Mouse (Mus musculus): ENCODE measurements around the gene Ttc8. TPM values are rescaled to one million over a fixed set of nuclear protein-coding genes. Genes with fewer than 3 reads are reported as not detected.

Gene Ttc8
- total and polyA plus RNA-seq, 3 experiments: not detected

- no peak for DNase-seq (ENCODE audit: low read depth, low spot score)
- peaks cover 0 to 11% of the 10 kb centered on the region in 2 experiments; a peak in 2 of 4 replicates for H3K36me3 ChIP-seq (ENCODE audit: control insufficient read depth in 1 of 2, insufficient read depth in 2 of 2, low read length in 2 of 2)
- peaks cover 9 to 15% of the 10 kb centered on the region in 2 experiments; a peak in 3 of 4 replicates for H3K4me1 ChIP-seq (ENCODE audit: control insufficient read depth in 1 of 2, insufficient read depth in 2 of 2, low read length in 2 of 2)
- H3K4me3 ChIP-seq (ENCODE audit: control insufficient read depth in 1 of 2, insufficient read depth in 1 of 2, low read depth in 2 of 2, low read length in 2 of 2): no peak overlapping the region
- H3K27me3 ChIP-seq (ENCODE audit: control insufficient read depth in 1 of 2, insufficient read depth in 2 of 2, low read length in 2 of 2): peaks cover 0 to 2% of the 10 kb centered on the region in 2 experiments; a peak in 1 of 4 replicates
- H3K9ac ChIP-seq (ENCODE audit: control insufficient read depth, low read depth, low read length, poor library complexity, severe bottlenecking): no peak overlapping the region
- no peak for TF ChIP-seq UBTF (IDR thresholded peaks at IDR 0.05; ENCODE audit: borderline replicate concordance, insufficient read depth, low read depth, low read length)
- TF ChIP-seq MXI1 (IDR thresholded peaks at IDR 0.05; ENCODE audit: low read depth, low read length): no peak
- TF ChIP-seq SMC3 (IDR thresholded peaks at IDR 0.05; ENCODE audit: low read depth, low read length): no peak
- TF ChIP-seq GABPA (IDR thresholded peaks at IDR 0.05; ENCODE audit: low read depth, low read length): no peak
- no peak for TF ChIP-seq CTCF (IDR thresholded peaks at IDR 0.05 in 2 of 3, conservative IDR thresholded peaks at IDR 0.05 in 1 of 3; ENCODE audit: control insufficient read depth in 1 of 3, insufficient read depth in 1 of 3, low read depth in 2 of 3, low read length in 3 of 3, poor library complexity in 1 of 3, severe bottlenecking in 1 of 3)
- no peak for TF ChIP-seq BHLHE40 (IDR thresholded peaks at IDR 0.05; ENCODE audit: borderline replicate concordance, low read depth, low read length)
- no peak for TF ChIP-seq RAD21 (IDR thresholded peaks at IDR 0.05; ENCODE audit: low read depth, low read length)
- TF ChIP-seq GATA1 (IDR thresholded peaks at IDR 0.05; ENCODE audit: low read depth, low read length): no peak
- TF ChIP-seq NELFE (IDR thresholded peaks at IDR 0.05; ENCODE audit: low read depth, low read length): no peak
- TF ChIP-seq KAT2A (conservative IDR thresholded peaks at IDR 0.05; ENCODE audit: low read depth, low read length): no peak
- TF ChIP-seq MAZ (IDR thresholded peaks at IDR 0.05; ENCODE audit: low read depth, low read length): no peak
- no peaks in the 10 kb centered on the region for H3K9me3 ChIP-seq (replicated peaks; ENCODE audit: insufficient read depth, low read length)
- no peak overlapping the region for H3K27ac ChIP-seq (ENCODE audit: control insufficient read depth, low read depth, low read length)
- H3K79me2 ChIP-seq (ENCODE audit: control insufficient read depth, insufficient read depth, low read length, poor library complexity): no peaks in the 10 kb centered on the region
These were observed 73.4 kb downstream of the Ttc8 start for GRCm38 (mm10) chr12:98993736-98994135.

DNA sequence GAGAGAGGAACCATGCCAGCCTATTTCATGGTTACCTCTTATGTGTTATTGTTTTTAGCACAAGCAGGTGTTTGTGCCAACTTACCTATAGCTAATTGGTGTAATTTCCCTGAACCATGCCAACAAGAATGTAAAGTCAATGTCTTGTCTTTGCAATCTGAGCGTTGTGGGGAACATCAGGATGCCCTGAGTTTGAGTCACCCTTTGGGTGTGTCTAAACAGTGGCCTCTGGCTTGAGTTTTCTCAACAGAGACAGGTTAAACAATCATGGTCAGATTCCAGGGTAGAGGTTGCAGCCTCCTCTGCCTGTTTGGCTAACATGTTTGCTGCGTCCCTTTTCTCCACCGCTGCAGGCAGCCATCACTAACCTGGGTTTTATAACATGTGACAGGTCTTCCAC is 74.0 kb downstream of the Ttc8 start:
- Histone ChIP-seq H3K9me3 (replicated peaks; ENCODE audit: insufficient read depth, low read length) (no peaks in the 10 kb centered on the region), H3K27ac (ENCODE audit: control insufficient read depth, low read depth, low read length) (no peak overlapping the region), H3K79me2 (ENCODE audit: control insufficient read depth, insufficient read depth, low read length, poor library complexity) (no peaks in the 10 kb centered on the region), H3K27me3 (ENCODE audit: control insufficient read depth in 1 of 2, insufficient read depth in 2 of 2, low read length in 2 of 2) (peaks cover 0 to 2% of the 10 kb centered on the region in 2 experiments; a peak in 1 of 4 replicates), H3K36me3 (ENCODE audit: control insufficient read depth in 1 of 2, insufficient read depth in 2 of 2, low read length in 2 of 2) (peaks cover 0 to 11% of the 10 kb centered on the region in 2 experiments; a peak in 2 of 4 replicates), H3K4me1 (ENCODE audit: control insufficient read depth in 1 of 2, insufficient read depth in 2 of 2, low read length in 2 of 2) (peaks cover 9 to 17% of the 10 kb centered on the region in 2 experiments; a peak in 3 of 4 replicates), H3K9ac (ENCODE audit: control insufficient read depth, low read depth, low read length, poor library complexity, severe bottlenecking) (no peak overlapping the region), H3K4me3 (ENCODE audit: control insufficient read depth in 1 of 2, insufficient read depth in 1 of 2, low read depth in 2 of 2, low read length in 2 of 2) (no peak overlapping the region)
- TF ChIP-seq CHD1 (IDR thresholded peaks at IDR 0.05; ENCODE audit: low read depth, low read length): no peak
- no peak for TF ChIP-seq NELFE (IDR thresholded peaks at IDR 0.05; ENCODE audit: low read depth, low read length)
- no peak for TF ChIP-seq KAT2A (conservative IDR thresholded peaks at IDR 0.05; ENCODE audit: low read depth, low read length)
- no peak for TF ChIP-seq CTCF (IDR thresholded peaks at IDR 0.05 in 2 of 3, conservative IDR thresholded peaks at IDR 0.05 in 1 of 3; ENCODE audit: control insufficient read depth in 1 of 3, insufficient read depth in 1 of 3, low read depth in 2 of 3, low read length in 3 of 3, poor library complexity in 1 of 3, severe bottlenecking in 1 of 3)
- no peak for TF ChIP-seq POLR2AphosphoS2 (IDR thresholded peaks at IDR 0.05; ENCODE audit: low read length)
- no peak for TF ChIP-seq ETS1 (IDR thresholded peaks at IDR 0.05; ENCODE audit: low read depth, low read length)
- no peak for TF ChIP-seq GATA1 (IDR thresholded peaks at IDR 0.05; ENCODE audit: low read depth, low read length)
- no peak for TF ChIP-seq RAD21 (IDR thresholded peaks at IDR 0.05; ENCODE audit: low read depth, low read length)
- no peak for DNase-seq (ENCODE audit: low read depth, low spot score)

All from MEL (cell line).